Mouse (Mus musculus) activated CD4-positive, CD25-positive, alpha-beta regulatory T cell (primary cell): Measurements from ENCODE around the gene Nt5c3b. TPM values are rescaled to one million over a fixed set of nuclear protein-coding genes. Genes with fewer than 3 reads are reported as not detected.

ENCODE experiments used
- polyA plus RNA-seq, 2 experiments: library from polyadenylated mRNA; unstranded; fragments of 100-300 nt; shearing (Covaris generic); gene quantifications; one replicate each; pipeline ENCODE4 v1.2.1; 2017

The Nt5c3b gene
- 100 to 1,000 TPM; 134 to 173 TPM for polyA plus RNA-seq

DNA sequence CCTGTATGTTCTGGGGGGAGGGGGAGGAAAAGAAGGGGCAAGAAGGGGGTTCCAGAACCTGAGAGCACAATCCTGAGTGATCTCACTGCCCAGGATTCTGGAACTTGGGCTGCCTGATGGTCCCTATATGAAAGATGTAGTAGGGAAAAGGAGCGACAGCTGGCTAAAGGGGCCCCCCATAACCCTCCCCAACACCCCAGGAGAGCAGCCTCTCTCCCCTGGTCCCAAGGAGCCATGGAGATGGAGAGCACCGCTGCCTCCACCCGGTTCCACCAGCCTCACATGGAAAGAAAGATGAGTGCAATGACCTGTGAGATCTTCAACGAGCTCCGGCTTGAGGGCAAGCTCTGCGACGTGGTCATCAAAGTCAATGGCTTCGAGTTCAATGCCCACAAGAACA, at the start of gene Nt5c3b, which contains the start of gene Klhl10:
Gene Nt5c3b (minus strand): TSS at position 12 of the 400 bp plus-strand sequence.
Gene Klhl10 (plus strand): TSS at position 121 of the 400 bp plus-strand sequence.

DNA sequence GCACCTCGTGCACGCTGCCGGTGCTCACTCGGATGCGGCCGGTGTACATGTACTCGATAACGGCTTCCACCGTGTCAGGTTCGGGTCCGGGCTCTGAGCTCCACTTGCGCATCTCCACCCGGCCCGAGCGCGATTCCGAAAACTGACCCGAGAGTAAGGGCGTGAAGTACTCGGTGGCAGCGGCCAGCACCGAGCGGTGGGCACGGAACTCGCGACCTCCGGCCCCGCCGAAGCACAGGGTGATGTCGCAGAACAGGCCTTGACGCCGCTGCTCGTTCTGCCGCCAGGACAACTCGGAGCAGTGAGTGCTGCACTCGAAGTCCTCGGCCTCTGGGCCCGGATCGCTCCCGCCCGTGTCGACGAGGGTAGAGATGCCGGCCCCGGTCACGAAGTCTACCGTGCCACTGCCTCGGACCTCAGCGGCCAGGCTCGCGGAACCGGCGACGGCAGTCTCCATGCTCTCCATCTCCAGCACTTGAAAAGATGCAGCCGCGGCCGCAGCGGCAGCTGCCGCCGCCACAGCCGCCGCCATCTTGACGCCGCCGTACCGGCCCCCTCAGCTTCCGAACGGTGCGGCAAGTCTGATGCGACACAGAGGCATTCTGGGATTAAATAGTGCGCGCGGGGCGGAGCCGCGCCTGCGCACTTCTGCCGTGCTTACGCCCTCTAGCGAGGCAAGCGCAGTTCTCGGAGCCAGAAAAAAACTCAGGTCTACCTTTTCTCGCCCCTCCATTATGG, 30.8 kb upstream of the Nt5c3b start, which contains the start of gene Klhl11:
Gene Klhl11 (minus strand): TSS at position 545 of the 738 bp plus-strand sequence.

DNA sequence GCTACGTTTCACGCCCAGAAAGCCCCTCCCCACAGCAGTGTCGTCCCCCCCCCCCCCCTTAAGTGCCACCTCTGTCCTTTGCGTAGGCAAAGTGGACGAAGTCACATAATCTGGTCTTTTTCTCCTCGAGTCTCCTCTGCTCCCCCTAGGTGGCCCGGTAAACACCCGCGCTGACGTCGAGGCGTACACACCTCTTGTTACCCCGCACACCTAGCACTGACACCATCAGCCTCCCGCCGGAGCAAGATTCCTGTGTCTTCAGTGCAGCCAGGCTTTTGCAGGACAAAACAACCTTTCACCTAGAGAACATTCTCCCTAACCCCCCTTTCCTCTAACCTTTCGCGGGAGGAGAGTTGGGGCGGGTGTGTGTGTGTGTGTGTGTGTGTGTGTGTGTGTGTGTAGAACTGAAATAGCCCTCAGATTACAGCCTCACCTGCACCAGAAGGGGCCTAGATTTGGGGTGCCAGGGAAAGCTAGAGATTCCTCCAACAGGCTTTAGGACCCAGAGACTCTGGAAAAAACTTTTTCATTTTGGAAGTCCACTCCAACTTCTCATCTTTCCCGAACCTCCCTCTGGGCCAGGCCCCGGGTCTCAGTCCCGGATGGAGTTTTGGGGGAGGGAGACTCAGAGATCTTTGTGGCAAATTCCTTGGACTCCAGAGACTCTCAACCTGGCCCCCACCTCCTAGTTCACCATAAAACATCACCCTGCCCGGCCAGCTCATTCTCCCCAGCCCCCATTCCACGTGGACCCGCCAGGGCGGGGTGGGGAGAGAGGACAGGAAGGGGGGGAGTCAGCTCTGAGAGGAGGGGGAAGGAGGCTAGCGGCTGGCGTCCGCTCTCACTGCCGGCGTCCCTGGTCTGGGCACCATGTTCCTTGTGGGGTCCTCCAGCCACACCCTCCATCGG, 26.4 kb downstream of the Nt5c3b start, which contains the start of gene Fkbp10:
Gene Fkbp10 (plus strand): TSS at position 784 of the 909 bp plus-strand sequence.

DNA sequence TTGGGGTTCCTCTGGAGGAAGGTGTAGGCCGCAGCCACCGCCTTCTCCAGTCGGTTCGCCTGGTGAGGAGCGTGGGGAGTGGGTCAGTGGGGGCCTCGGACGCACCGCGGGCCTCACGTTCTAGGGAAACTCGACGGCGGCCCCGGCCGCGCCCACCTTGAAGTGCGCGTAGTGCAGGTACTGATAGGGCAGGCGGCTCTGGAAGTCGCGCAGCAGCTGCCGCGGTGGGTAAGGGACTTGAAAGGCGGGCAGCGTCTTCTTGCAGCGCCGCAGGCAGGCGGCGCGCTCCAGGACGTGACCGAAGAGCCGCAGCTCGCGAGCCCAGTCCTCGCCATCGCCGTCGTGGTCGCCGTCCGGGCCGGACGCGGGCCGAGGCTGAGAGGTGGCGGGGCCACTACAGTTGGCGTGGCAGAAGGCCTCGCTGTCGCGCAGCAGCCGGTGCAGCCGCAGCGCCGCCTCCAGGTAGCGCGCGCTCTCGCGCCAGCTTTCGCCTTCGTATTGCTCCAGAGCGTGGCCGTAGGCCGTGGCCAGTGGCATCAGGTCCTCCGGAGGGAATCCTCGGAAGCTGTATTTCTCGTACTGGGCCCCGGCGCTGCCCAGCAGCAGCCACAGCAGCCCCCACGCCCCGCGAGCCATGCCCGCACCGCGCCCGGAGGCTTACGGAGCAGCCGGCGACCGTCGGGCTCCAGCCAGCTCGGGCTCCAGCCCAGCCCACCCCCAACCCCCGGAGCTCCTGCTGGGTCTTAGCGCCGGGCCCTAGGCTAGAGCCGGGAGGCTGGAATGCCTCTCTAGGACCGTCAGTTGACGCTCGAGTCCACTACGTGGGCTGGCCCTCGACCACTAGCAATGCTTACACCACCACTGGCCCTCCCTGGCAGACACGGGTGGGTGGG, 27.3 kb downstream of the Nt5c3b start, which contains the start of gene P3h4:
Gene P3h4 (minus strand): TSS at position 816 of the 893 bp plus-strand sequence.

DNA sequence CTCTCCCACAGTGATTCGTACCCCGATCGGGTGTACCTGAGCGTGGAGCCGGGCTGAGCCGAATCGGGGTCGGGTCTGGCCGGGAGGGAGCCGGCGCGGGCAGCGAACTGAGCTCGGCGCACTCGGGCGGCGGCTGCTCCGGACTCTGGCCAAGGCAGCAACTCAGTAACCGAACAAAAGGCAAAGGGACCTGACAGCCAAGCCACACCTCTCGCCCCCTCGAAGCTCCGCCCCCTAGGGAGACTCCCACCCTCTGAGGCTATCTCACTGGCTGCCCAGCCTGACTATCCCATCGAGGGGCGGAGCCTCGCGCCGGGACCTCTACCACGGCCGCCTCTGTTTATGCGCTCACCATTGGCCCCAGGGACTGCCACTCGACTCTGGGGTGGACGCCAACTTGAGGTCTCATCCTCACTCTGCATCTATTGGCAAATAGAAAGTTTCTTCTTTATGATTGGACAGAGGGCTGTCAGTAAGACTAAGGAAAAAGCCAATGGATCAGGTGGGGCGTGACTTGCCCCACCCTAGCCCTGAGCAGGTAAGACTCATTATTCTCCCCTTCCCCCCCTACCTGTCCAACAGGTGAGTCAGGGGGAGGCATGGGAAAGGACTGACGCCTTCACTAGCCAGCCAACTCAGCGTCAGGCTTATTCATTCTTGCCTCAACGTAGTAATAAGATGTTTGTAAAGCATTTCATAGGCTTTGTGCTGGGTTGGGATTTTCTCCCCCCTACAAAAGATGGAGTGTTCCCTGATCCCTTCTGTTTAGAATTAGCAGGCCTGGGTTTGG, 43.8 kb downstream of the Nt5c3b start, which contains the start of gene Jup:
Gene Jup (minus strand): TSS at position 164 of the 790 bp plus-strand sequence.

Other genes starting within 250 kb of the Nt5c3b start
- gene Krt9, start 248.6 kb downstream of the Nt5c3b start, polyA plus RNA-seq = under 1 TPM in 1 of 2 experiments, not detected in 1; 0.06 TPM
- gene Krt14, start 234.3 kb downstream of the Nt5c3b start, polyA plus RNA-seq = under 1 TPM in 1 of 2 experiments, not detected in 1; 0.15 TPM
- under 1 TPM in 1 of 2 experiments, not detected in 1; 0.27 TPM for gene Krt16, start 192.9 kb downstream of the Nt5c3b start, polyA plus RNA-seq
- under 1 TPM in 1 of 2 experiments, not detected in 1; 0.31 TPM for gene Krt17, start 180.8 kb downstream of the Nt5c3b start, polyA plus RNA-seq
- gene Krt42, start 171.9 kb downstream of the Nt5c3b start, polyA plus RNA-seq = not detected
- gene Eif1, start 121.9 kb downstream of the Nt5c3b start, polyA plus RNA-seq = 1,000 to 10,000 TPM; 1,912 to 1,976 TPM
- not detected for gene Gast, start 107.4 kb downstream of the Nt5c3b start, polyA plus RNA-seq
- gene Hap1, start 85.7 kb downstream of the Nt5c3b start, polyA plus RNA-seq = 1 to 10 TPM in 1 of 2 experiments, under 1 TPM in 1; 0.79 to 1.9 TPM
- gene Jup, start 44.0 kb downstream of the Nt5c3b start, polyA plus RNA-seq = 1 to 10 TPM; 2.8 to 10.0 TPM
- not detected for gene P3h4, start 27.0 kb downstream of the Nt5c3b start, polyA plus RNA-seq
- gene Fkbp10, start 26.1 kb downstream of the Nt5c3b start, polyA plus RNA-seq = under 1 TPM; 0.12 to 0.48 TPM
- gene Klhl10, start 109 bp upstream of the Nt5c3b start, polyA plus RNA-seq = under 1 TPM; 0.33 to 0.48 TPM
- gene Klhl11, start 30.9 kb upstream of the Nt5c3b start, polyA plus RNA-seq = 1 to 10 TPM; 2.4 to 4.5 TPM
- 100 to 1,000 TPM in 1 of 2 experiments, 10 to 100 TPM in 1; 94.4 to 139 TPM for gene Acly, start 86.2 kb upstream of the Nt5c3b start, polyA plus RNA-seq
- 1 to 10 TPM in 1 of 2 experiments, under 1 TPM in 1; 0.16 to 1.3 TPM for gene Ttc25, start 103.8 kb upstream of the Nt5c3b start, polyA plus RNA-seq
- 100 to 1,000 TPM; 373 to 396 TPM for gene Cnp, start 133.1 kb upstream of the Nt5c3b start, polyA plus RNA-seq
- 10 to 100 TPM; 28.6 to 31.5 TPM for gene Nkiras2, start 177.4 kb upstream of the Nt5c3b start, polyA plus RNA-seq
- 100 to 1,000 TPM; 424 to 540 TPM for gene Dnajc7, start 178.4 kb upstream of the Nt5c3b start, polyA plus RNA-seq